Mouse (Mus musculus) midbrain, embryonic 13.5 days (tissue): Measurements from ENCODE around the gene Hexa. TPM values are rescaled to one million over a fixed set of nuclear protein-coding genes. Genes with fewer than 3 reads are reported as not detected.

Experiments used
- ATAC-seq: fragments of 200-750 bp; cut with Nextera tagmentation; 2 replicates; pipeline ENCODE4 v1.8.0; 2017; ENCODE audit warnings: mild to moderate bottlenecking, moderate TSS enrichment, moderate library complexity
- H3K27ac ChIP-seq: fragments of 300-500 bp; sonication (generic); 2 replicates; pipeline ENCODE4 v1.5.1; 2015; ENCODE audit warnings: inconsistent platforms, mild to moderate bottlenecking, moderate library complexity
- H3K27me3 ChIP-seq: fragments of 300-500 bp; sonication (generic); 2 replicates; pipeline ENCODE4 v1.6.1; 2015; ENCODE audit warnings: mild to moderate bottlenecking, inconsistent platforms
- H3K36me3 ChIP-seq: fragments of 300-500 bp; sonication (generic); 2 replicates; pipeline ENCODE4 v1.6.1; 2015; ENCODE audit warnings: mild to moderate bottlenecking, inconsistent platforms
- H3K4me1 ChIP-seq: fragments of 300-500 bp; sonication (generic); replicated peaks from 2 replicates; pipeline ENCODE4 v1.6.1; 2015; ENCODE audit warnings: inconsistent platforms
- H3K4me2 ChIP-seq: fragments of 300-500 bp; sonication (generic); replicated peaks from 2 replicates; pipeline ENCODE4 v1.6.1; 2015; ENCODE audit warnings: moderate library complexity, mild to moderate bottlenecking, inconsistent platforms
- H3K4me3 ChIP-seq: fragments of 300-500 bp; sonication (generic); replicated peaks from 2 replicates; pipeline ENCODE4 v1.5.1; 2015; ENCODE audit warnings: mild to moderate bottlenecking, inconsistent platforms
- H3K9ac ChIP-seq: fragments of 300-500 bp; sonication (generic); replicated peaks from 2 replicates; pipeline ENCODE4 v1.6.1; 2015; ENCODE audit warnings: mild to moderate bottlenecking, inconsistent platforms
- H3K9me3 ChIP-seq: fragments of 300-500 bp; sonication (generic); 2 replicates; pipeline ENCODE4 v1.6.1; 2016; ENCODE audit warnings: mild to moderate bottlenecking, inconsistent platforms
- WGBS: fragments of 180-500 bp; shearing (Covaris S2); methylation state at CpG from one replicate; pipeline ENCODE4 v1.1.7; 2015; 5-methylcytosine and 5-hydroxymethylcytosine counted together
- polyA plus RNA-seq: library from polyadenylated mRNA; unstranded; fragments of >200 nt; fragmentation: Nextera tagmentation; extraction: Ambion mirVana; gene quantifications from 2 replicates; pipeline ENCODE4 v1.2.1, GENCODE M21; 2015

The Hexa gene
- polyA plus RNA-seq, 1 experiment from 2014 or later, result 50.6 TPM

- Histone ChIP-seq H3K9ac (no peak overlapping the region), H3K9me3 (no peaks in the 10 kb centered on the region), H3K4me1 (no peaks in the 10 kb centered on the region), H3K4me3 (no peak overlapping the region), H3K27ac (no peak overlapping the region), H3K27me3 (no peaks in the 10 kb centered on the region), H3K36me3 (0 out of 2 replicates have a peak, but pooled peaks cover 3% of the 10 kb centered on the region), H3K4me2 (no peak overlapping the region)
- WGBS, result 87% methylated on average over 2 of the region's 2 CpGs
- ATAC-seq, result no peak
Observed at GRCm38 (mm10) chr9:59610950-59611349, 71.6 kb downstream of the Hexa start.

Other genes with a start within 250 kb of the Hexa start
- 22.1 and 22.3 TPM in 2 replicates for gene Adpgk, start 248.0 kb upstream of the Hexa start, polyA plus RNA-seq
- gene Bbs4, start 186.0 kb upstream of the Hexa start, polyA plus RNA-seq, result 41.6 and 46.9 TPM in 2 replicates
- 16.1 and 23.1 TPM in 2 replicates for gene Arih1, start 52.9 kb upstream of the Hexa start, polyA plus RNA-seq
- 0.55 and 0.74 TPM in 2 replicates for gene Tmem202, start 307 bp downstream of the Hexa start, polyA plus RNA-seq
- 37.3 and 46.4 TPM in 2 replicates for gene Celf6, start 38.4 kb downstream of the Hexa start, polyA plus RNA-seq
- 186 and 195 TPM in 2 replicates for gene Parp6, start 77.7 kb downstream of the Hexa start, polyA plus RNA-seq
- 1,400 and 1,429 TPM in 2 replicates for gene Pkm, start 116.8 kb downstream of the Hexa start, polyA plus RNA-seq
- 1.2 and 2.1 TPM in 2 replicates for gene Gramd2, start 140.6 kb downstream of the Hexa start, polyA plus RNA-seq
- gene Senp8, start 211.2 kb downstream of the Hexa start, polyA plus RNA-seq, result 14.4 and 16.3 TPM in 2 replicates
- 24.5 and 25.7 TPM in 2 replicates for gene Myo9a, start 211.4 kb downstream of the Hexa start, polyA plus RNA-seq